Mouse (Mus musculus): ENCODE data around the gene Aldh3b3. TPM values are rescaled to one million over a fixed set of nuclear protein-coding genes. Genes with fewer than 3 reads are reported as not detected.
"Not testable (repeated sequence)": the region's sequence is repeated elsewhere in the genome, so short reads cannot be mapped to it uniquely, and the experiment has no call there.

The Aldh3b3 gene
- polyA plus RNA-seq, 1 experiment from 2014 or later: not detected

GRCm38 (mm10) chr19:3948546-3948945 is 9.9 kb upstream of the Aldh3b3 start:
- no peak for DNase-seq (ENCODE audit: low spot score)
- Histone ChIP-seq H3K36me3 (replicated peaks; ENCODE audit: control insufficient read depth, insufficient read depth) (no peaks in the 10 kb centered on the region), H3K9me3 (ENCODE audit: control insufficient read depth, low read length) (no peaks in the 10 kb centered on the region), H3K4me2 (replicated peaks) (no peak overlapping the region), H3K27me3 (ENCODE audit: control insufficient read depth, insufficient read depth, low read length) (0 out of 2 replicates have a peak, but pooled peaks cover 4% of the 10 kb centered on the region), H3K4me1 (replicated peaks; ENCODE audit: control insufficient read depth, insufficient read depth, low read length) (no peaks in the 10 kb centered on the region), H3K4me3 (replicated peaks; ENCODE audit: low read length) (no peak overlapping the region), H3K27ac (no peak overlapping the region), H3K9ac (no peak overlapping the region)
- ATAC-seq (ENCODE audit: low FRiP score): no peak
- 68% methylated on average over 14 of the region's 14 CpGs for WGBS

GRCm38 (mm10) chr19:3950331-3950730 is 8.1 kb upstream of the Aldh3b3 start:
- 81% methylated on average over 3 of the region's 3 CpGs for WGBS
- H3K27me3 ChIP-seq (ENCODE audit: control insufficient read depth, insufficient read depth, low read length): no peaks in the 10 kb centered on the region
- H3K27ac ChIP-seq: no peak overlapping the region
- H3K9ac ChIP-seq: no peak overlapping the region
- no peak overlapping the region for H3K4me2 ChIP-seq (replicated peaks)
- ATAC-seq (ENCODE audit: low FRiP score) (no peak), DNase-seq (ENCODE audit: low spot score) (no peak)
- H3K4me3 ChIP-seq (replicated peaks; ENCODE audit: low read length): no peak overlapping the region
- no peaks in the 10 kb centered on the region for H3K4me1 ChIP-seq (replicated peaks; ENCODE audit: control insufficient read depth, insufficient read depth, low read length)
- no peaks in the 10 kb centered on the region for H3K36me3 ChIP-seq (replicated peaks; ENCODE audit: control insufficient read depth, insufficient read depth)
- no peaks in the 10 kb centered on the region for H3K9me3 ChIP-seq (ENCODE audit: control insufficient read depth, low read length)

GRCm38 (mm10) chr19:3951461-3951860 is 7.0 kb upstream of the Aldh3b3 start:
- ATAC-seq (ENCODE audit: low FRiP score) (no peak), DNase-seq (ENCODE audit: low spot score) (no peak)
- Histone ChIP-seq H3K9me3 (ENCODE audit: control insufficient read depth, low read length) (no peaks in the 10 kb centered on the region), H3K27me3 (ENCODE audit: control insufficient read depth, insufficient read depth, low read length) (no peaks in the 10 kb centered on the region), H3K9ac (no peak overlapping the region), H3K4me1 (replicated peaks; ENCODE audit: control insufficient read depth, insufficient read depth, low read length) (no peaks in the 10 kb centered on the region), H3K27ac (no peak overlapping the region), H3K4me3 (replicated peaks; ENCODE audit: low read length) (no peak overlapping the region), H3K36me3 (replicated peaks; ENCODE audit: control insufficient read depth, insufficient read depth) (no peaks in the 10 kb centered on the region), H3K4me2 (replicated peaks) (no peak overlapping the region)

- H3K9ac ChIP-seq: no peak overlapping the region
- no peaks in the 10 kb centered on the region for H3K4me1 ChIP-seq (replicated peaks; ENCODE audit: control insufficient read depth, insufficient read depth, low read length)
- no peaks in the 10 kb centered on the region for H3K27me3 ChIP-seq (ENCODE audit: control insufficient read depth, insufficient read depth, low read length)
- DNase-seq (ENCODE audit: low spot score): no peak
- no peak overlapping the region for H3K4me3 ChIP-seq (replicated peaks; ENCODE audit: low read length)
- no peaks in the 10 kb centered on the region for H3K36me3 ChIP-seq (replicated peaks; ENCODE audit: control insufficient read depth, insufficient read depth)
- WGBS: 75% methylated on average over 1 of the region's 1 CpGs
- ATAC-seq (ENCODE audit: low FRiP score): no peak
- H3K9me3 ChIP-seq (ENCODE audit: control insufficient read depth, low read length): no peaks in the 10 kb centered on the region
- H3K27ac ChIP-seq: no peak overlapping the region
- H3K4me2 ChIP-seq (replicated peaks): no peak overlapping the region
These were observed 6.3 kb upstream of the Aldh3b3 start for GRCm38 (mm10) chr19:3952099-3952498.

GRCm38 (mm10) chr19:3955033-3955432 is 3.4 kb upstream of the Aldh3b3 start:
- Histone ChIP-seq H3K27me3 (ENCODE audit: control insufficient read depth, insufficient read depth, low read length) (no peaks in the 10 kb centered on the region), H3K4me3 (replicated peaks; ENCODE audit: low read length) (no peak overlapping the region), H3K4me2 (replicated peaks) (no peak overlapping the region), H3K4me1 (replicated peaks; ENCODE audit: control insufficient read depth, insufficient read depth, low read length) (no peaks in the 10 kb centered on the region), H3K27ac (no peak overlapping the region), H3K36me3 (replicated peaks; ENCODE audit: control insufficient read depth, insufficient read depth) (no peaks in the 10 kb centered on the region), H3K9me3 (ENCODE audit: control insufficient read depth, low read length) (no peaks in the 10 kb centered on the region), H3K9ac (no peak overlapping the region)
- no peak for DNase-seq (ENCODE audit: low spot score)
- WGBS: 83% methylated on average over 3 of the region's 3 CpGs
- no peak for ATAC-seq (ENCODE audit: low FRiP score)

- no peak for DNase-seq (ENCODE audit: low spot score)
- no peaks in the 10 kb centered on the region for H3K27me3 ChIP-seq (ENCODE audit: control insufficient read depth, insufficient read depth, low read length)
These were observed 2.6 kb upstream of the Aldh3b3 start for GRCm38 (mm10) chr19:3955804-3956203.

GRCm38 (mm10) chr19:3957296-3958036 is 979 bp upstream of the Aldh3b3 start:
- H3K4me3 ChIP-seq (replicated peaks; ENCODE audit: low read length); H3K36me3 ChIP-seq (replicated peaks; ENCODE audit: control insufficient read depth, insufficient read depth); H3K4me1 ChIP-seq (replicated peaks; ENCODE audit: control insufficient read depth, insufficient read depth, low read length); DNase-seq (ENCODE audit: low spot score); H3K4me2 ChIP-seq (replicated peaks); H3K9ac ChIP-seq; H3K27ac ChIP-seq; H3K9me3 ChIP-seq (ENCODE audit: control insufficient read depth, low read length); ATAC-seq (ENCODE audit: low FRiP score); H3K27me3 ChIP-seq (ENCODE audit: control insufficient read depth, insufficient read depth, low read length): not testable (repeated sequence)
- WGBS: 75% methylated on average over 5 of the region's 5 CpGs

More at GRCm38 (mm10) chr19:3955804-3956203, 2.6 kb upstream of the Aldh3b3 start:
- H3K9ac ChIP-seq: no peak overlapping the region
- no peaks in the 10 kb centered on the region for H3K9me3 ChIP-seq (ENCODE audit: control insufficient read depth, low read length)
- no peak overlapping the region for H3K27ac ChIP-seq
- no peak for ATAC-seq (ENCODE audit: low FRiP score)
- H3K4me3 ChIP-seq (replicated peaks; ENCODE audit: low read length): no peak overlapping the region
- no peak overlapping the region for H3K4me2 ChIP-seq (replicated peaks)
- WGBS: 62% methylated on average over 4 of the region's 4 CpGs
- H3K4me1 ChIP-seq (replicated peaks; ENCODE audit: control insufficient read depth, insufficient read depth, low read length): no peaks in the 10 kb centered on the region
- no peaks in the 10 kb centered on the region for H3K36me3 ChIP-seq (replicated peaks; ENCODE audit: control insufficient read depth, insufficient read depth)

GRCm38 (mm10) chr19:3959030-3959429 is 585 bp downstream of the Aldh3b3 start:
- no peak for DNase-seq (ENCODE audit: low spot score)
- H3K4me2 ChIP-seq (replicated peaks): no peak overlapping the region
- H3K36me3 ChIP-seq (replicated peaks; ENCODE audit: control insufficient read depth, insufficient read depth): no peaks in the 10 kb centered on the region
- no peak overlapping the region for H3K4me3 ChIP-seq (replicated peaks; ENCODE audit: low read length)
- H3K27me3 ChIP-seq (ENCODE audit: control insufficient read depth, insufficient read depth, low read length): no peaks in the 10 kb centered on the region
- H3K4me1 ChIP-seq (replicated peaks; ENCODE audit: control insufficient read depth, insufficient read depth, low read length): no peaks in the 10 kb centered on the region
- ATAC-seq (ENCODE audit: low FRiP score): no peak
- no peak overlapping the region for H3K9ac ChIP-seq
- H3K9me3 ChIP-seq (ENCODE audit: control insufficient read depth, low read length): no peaks in the 10 kb centered on the region
- H3K27ac ChIP-seq: no peak overlapping the region

GRCm38 (mm10) chr19:3960211-3960610 is 1.8 kb downstream of the Aldh3b3 start:
- no peaks in the 10 kb centered on the region for H3K9me3 ChIP-seq (ENCODE audit: control insufficient read depth, low read length)
- H3K4me2 ChIP-seq (replicated peaks): no peak overlapping the region
- ATAC-seq (ENCODE audit: low FRiP score) (no peak), DNase-seq (ENCODE audit: low spot score) (no peak)
- no peak overlapping the region for H3K9ac ChIP-seq
- H3K36me3 ChIP-seq (replicated peaks; ENCODE audit: control insufficient read depth, insufficient read depth): no peaks in the 10 kb centered on the region
- H3K4me1 ChIP-seq (replicated peaks; ENCODE audit: control insufficient read depth, insufficient read depth, low read length): no peaks in the 10 kb centered on the region
- H3K27ac ChIP-seq: no peak overlapping the region
- no peak overlapping the region for H3K4me3 ChIP-seq (replicated peaks; ENCODE audit: low read length)
- no peaks in the 10 kb centered on the region for H3K27me3 ChIP-seq (ENCODE audit: control insufficient read depth, insufficient read depth, low read length)
- WGBS: 88% methylated on average over 5 of the region's 5 CpGs

- ATAC-seq (ENCODE audit: low FRiP score); H3K9me3 ChIP-seq (ENCODE audit: control insufficient read depth, low read length); H3K4me1 ChIP-seq (replicated peaks; ENCODE audit: control insufficient read depth, insufficient read depth, low read length); H3K4me2 ChIP-seq (replicated peaks); H3K4me3 ChIP-seq (replicated peaks; ENCODE audit: low read length); H3K27ac ChIP-seq; H3K36me3 ChIP-seq (replicated peaks; ENCODE audit: control insufficient read depth, insufficient read depth); DNase-seq (ENCODE audit: low spot score); H3K27me3 ChIP-seq (ENCODE audit: control insufficient read depth, insufficient read depth, low read length); H3K9ac ChIP-seq: not testable (repeated sequence)
- 73% methylated on average over 6 of the region's 6 CpGs for WGBS
These were observed 3.4 kb downstream of the Aldh3b3 start for GRCm38 (mm10) chr19:3961805-3962204.
